Mouse (Mus musculus) spleen, adult 12 weeks (tissue): ENCODE results near the gene Nfatc2.

Source experiments
- DNase-seq: peaks from one replicate; pipeline ENCODE4 v3.0.0; 2022; ENCODE audit warnings: low spot score

The Nfatc2 gene

GRCm38 (mm10) chr2:168609653-168610248, 8.3 kb upstream of the Nfatc2 start:
- DNase-seq: no peak

- no peak for DNase-seq
Observed at GRCm38 (mm10) chr2:168608125-168608564, 6.7 kb upstream of the Nfatc2 start.

- DNase-seq: no peak
Observed at GRCm38 (mm10) chr2:168604655-168605070, 3.2 kb upstream of the Nfatc2 start.

GRCm38 (mm10) chr2:168602387-168602741, 907 bp upstream of the Nfatc2 start:
- no peak for DNase-seq

DNA sequence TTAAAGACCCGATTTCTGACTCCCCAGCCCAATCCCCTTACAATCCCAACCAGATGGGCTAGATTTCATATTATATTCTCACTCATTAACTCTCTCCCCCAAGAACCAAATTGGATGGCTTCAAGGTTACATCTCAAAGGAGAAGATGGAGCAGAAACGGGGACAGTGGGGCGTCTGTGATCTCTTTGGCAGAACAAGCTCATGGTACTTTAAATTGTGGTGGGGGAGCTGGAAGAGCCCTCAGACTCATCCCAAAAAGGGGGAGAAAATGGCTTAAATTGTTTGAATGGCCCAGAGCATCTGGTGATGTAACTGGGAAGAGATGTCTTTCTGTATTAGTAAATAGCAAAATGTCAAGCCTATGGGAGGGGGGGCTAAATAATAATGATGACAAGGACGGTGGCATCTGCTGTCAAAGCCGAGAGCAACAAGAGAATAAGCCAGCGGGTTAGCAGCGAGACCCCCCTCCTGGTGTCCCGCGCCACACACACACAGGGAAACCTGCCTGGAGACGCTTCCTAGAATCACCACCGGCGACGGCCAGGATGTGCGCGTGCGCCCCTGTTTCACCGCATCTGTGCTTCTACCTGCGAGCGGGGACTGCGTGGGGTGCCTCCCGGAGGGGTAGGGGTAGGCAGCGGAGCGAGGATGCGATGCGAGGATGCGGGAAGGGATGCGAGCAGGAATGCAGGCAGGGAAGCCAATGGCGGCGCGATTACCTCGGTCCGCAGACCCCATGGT, 537 bp downstream of the Nfatc2 start:
- DNase-seq: no peak

DNA sequence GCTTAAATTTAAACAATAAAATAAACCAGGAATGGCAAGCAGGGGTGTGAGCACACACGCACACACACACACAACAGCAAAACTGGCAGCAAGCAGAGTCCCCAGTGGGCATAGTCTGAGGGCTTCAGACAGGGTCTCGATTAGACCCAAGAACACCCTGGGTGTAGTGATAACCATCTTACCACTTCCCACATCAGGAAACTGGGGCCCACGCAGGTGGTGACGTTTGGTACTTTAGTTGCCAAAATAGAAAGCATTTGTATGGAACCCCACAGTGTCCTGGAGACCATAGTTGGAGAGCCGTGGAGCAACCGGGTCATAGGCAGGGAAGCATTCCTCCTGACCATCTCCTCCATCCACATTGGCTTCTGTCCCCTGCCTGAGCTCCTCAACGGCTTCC, 5.8 kb downstream of the Nfatc2 start:
- DNase-seq: no peak

DNA sequence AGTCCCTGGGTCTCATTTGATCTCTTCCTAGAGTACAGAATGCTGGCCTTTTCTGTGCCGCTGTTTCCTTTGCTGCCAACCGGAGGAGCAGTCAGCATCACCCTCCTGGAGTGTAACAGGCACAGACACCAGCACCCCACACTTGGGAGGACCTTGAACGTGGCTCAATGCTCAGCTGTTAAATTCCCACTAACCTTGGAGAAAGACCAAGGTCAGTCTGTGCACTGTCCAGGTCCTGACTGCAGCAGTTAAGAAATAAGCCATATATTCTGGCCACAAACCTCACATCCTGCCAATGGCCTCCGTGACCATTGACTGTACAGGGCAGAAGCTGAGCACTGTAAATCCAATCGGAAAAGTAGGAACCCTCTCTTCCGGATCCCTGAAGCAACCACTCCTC, 7.8 kb downstream of the Nfatc2 start:
- no peak for DNase-seq

- DNase-seq: no peak
Observed at GRCm38 (mm10) chr2:168593004-168593403, 8.5 kb downstream of the Nfatc2 start.

- no peak for DNase-seq
Observed at GRCm38 (mm10) chr2:168591076-168591475, 10.4 kb downstream of the Nfatc2 start.

DNA sequence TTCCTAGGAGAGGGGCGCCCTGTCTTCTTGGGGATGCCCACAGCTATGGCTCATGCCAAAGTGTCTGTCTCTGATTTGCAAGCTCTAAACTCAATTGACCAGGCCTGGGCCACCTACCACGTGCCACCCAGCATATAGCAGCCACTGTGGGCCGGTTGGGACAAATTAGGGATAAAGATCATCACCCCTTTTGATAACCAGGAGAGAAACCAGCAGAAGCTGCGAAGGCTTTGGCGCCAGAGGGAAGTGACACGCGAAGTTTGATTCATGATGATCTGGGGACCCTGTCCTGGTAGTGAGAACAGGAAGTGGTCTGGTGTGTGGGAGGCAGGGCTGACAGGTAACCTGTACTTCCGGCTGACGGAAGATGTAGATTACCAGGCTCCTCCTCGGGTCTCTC, 10.9 kb downstream of the Nfatc2 start:
- DNase-seq: peak; percentile 24

- DNase-seq: no peak
Observed at GRCm38 (mm10) chr2:168590168-168590551, 11.3 kb downstream of the Nfatc2 start.

- no peak for DNase-seq
Observed at GRCm38 (mm10) chr2:168589368-168590167, 11.9 kb downstream of the Nfatc2 start.

- DNase-seq: no peak
Observed at GRCm38 (mm10) chr2:168588591-168589367, 12.7 kb downstream of the Nfatc2 start.

GRCm38 (mm10) chr2:168587159-168587558, 14.3 kb downstream of the Nfatc2 start:
- no peak for DNase-seq

GRCm38 (mm10) chr2:168586512-168586911, 14.9 kb downstream of the Nfatc2 start:
- no peak for DNase-seq

GRCm38 (mm10) chr2:168584857-168585256, 16.6 kb downstream of the Nfatc2 start:
- no peak for DNase-seq

- no peak for DNase-seq
Observed at GRCm38 (mm10) chr2:168584408-168584807, 17.0 kb downstream of the Nfatc2 start.

DNA sequence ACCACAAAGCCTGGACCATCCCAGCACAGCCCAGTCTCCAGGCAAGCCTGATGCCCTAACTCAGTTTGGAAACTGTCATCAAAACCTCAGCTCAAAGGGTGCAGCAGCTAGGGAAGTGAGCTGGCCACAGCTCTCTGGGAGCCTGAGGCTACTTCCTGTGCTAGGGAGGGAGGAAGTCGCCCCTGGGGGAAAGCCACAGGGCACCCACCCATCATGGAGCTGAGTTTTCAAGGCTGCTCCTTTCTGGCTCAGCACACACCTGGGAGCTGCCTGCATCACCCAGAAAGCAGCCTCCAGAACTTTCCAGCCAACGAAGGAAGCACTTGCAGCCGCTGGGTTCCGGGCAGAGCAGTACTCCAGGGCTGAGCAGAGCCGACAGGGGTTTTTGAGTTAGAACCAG, 18.4 kb downstream of the Nfatc2 start:
- no peak for DNase-seq

DNA sequence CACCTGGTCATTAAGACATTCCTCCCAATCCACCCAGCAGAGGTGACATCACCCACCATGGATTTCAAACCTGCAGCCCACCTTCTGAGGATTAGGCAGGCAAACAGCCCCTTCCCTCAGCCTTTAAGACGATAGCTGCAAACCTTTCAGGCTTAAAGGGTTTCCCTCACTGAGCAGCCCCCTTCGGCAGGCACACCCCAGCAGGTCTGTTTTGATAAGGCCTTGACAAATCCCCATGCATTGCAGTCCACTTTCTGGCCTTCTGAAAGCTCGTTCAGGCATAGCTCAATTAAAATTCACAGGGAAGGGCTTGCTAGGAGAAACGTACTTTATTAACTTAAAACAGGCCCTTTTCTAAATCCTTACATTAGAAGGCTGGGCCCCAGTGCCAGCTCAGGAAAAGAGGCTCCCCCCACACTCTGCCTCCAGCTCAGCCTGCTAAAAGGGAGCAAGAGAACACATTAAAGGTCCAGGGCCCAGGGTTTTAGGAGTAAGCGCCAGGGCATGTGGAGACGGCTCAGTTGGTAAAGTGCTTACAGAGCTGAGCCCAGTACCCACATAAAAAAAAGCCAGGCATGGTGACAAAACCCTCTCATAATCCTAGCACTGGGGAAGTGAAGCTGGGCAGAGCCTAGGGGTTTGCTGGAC, 20.1 kb downstream of the Nfatc2 start:
- no peak for DNase-seq

DNA sequence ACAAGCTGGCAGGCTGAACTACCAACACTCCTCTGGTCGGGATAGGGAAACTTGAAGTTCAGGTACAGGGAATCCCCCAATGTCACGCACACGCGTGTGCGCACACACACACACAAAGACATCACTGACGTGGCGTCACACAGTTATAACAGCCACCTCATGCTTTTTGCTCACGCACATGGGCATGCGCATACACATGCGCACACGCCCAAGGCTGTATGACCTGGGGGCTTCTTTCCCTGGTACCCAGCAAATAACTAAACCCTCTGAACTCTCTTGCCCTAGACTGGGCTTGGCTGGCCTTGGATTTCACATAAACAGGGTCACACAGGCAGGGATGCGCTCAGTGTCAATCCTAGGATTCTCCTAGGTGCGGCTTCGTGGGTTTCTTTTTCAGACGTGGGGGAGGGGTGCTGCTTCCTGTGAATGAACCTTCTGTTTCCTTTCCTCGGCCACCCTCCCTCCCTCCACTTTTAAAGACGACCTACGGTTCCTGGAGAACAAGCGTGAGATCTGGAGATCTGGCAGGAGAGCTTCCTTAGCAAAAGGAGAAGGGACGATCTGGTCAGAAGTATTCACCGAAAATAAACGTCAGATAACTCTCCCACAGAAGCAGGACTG, 21.1 kb downstream of the Nfatc2 start:
- no peak for DNase-seq

DNA sequence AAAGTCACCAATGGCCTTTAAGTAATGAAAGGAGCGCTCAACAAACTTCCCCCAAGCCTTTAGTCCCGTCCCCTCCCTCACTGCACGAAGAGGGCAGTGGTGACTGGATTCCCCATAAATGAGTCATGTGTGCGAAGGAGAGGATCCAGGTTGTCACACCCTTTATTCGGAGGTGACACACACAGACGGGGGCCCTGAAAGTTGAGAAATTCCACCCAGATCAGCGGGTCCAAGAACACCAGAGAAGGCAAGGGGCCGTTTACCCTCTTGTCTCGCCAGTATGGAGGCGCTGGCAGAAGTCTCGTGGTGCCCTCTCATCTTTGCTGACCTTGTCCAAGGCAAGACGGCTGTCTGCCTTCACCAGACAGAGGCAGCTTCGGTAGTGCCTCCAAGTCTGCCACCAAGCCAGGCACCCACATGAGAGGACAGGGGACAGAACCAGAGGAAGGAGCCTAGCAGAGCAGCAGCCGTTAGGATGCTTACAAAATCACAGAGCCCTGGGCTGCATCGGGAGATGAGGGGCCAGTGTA, 21.8 kb downstream of the Nfatc2 start:
- no peak for DNase-seq
